Mouse (Mus musculus) CD4-positive, CD25-positive, alpha-beta regulatory T cell, adult 4 months (primary cell): ENCODE measurements around the gene Tnfrsf26. TPM values are rescaled to one million over a fixed set of nuclear protein-coding genes. Genes with fewer than 3 reads are reported as not detected.

ENCODE experiments used
- ATAC-seq: one replicate; pipeline ENCODE4 v1.8.0; 2017
- polyA plus RNA-seq, 2 experiments: library from polyadenylated mRNA; unstranded; fragments of 100-300 nt; shearing (Covaris generic); gene quantifications; one replicate each; pipeline ENCODE4 v1.2.1; 2017

Gene Tnfrsf26
- polyA plus RNA-seq, 2 experiments from 2014 or later = 111 to 143 TPM

- ATAC-seq = peak; percentile 99
These were observed 28.9 kb downstream of the Tnfrsf26 start, which contains the start of gene Cars for GRCm38 (mm10) chr7:143599428-143600230. Cars (minus strand) TSS chr7:143600090.

GRCm38 (mm10) chr7:143594865-143595264 is 33.7 kb downstream of the Tnfrsf26 start:
- no peak for ATAC-seq

GRCm38 (mm10) chr7:143592255-143592654 is 36.3 kb downstream of the Tnfrsf26 start:
- ATAC-seq = no peak

DNA sequence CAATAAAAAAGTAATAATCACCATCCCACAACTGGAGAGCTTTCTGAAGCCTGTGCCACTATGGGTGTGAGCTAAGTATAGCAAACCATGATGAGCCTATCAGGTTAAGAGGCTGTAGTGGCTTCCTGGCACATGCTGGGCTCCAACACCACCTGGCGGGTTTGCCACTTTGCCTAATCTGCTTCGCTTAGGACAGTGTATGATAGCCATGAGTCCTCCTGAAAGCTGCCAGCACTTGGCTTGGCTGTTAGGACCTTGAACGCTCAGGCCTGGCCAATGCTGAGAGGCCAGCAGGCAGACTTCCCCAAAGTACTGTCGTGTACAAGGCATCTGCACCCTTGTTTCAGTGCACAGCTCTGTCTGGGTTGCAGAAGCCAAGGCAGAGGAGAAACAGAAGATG is 40.5 kb downstream of the Tnfrsf26 start:
- no peak for ATAC-seq

- ATAC-seq = no peak
These were observed 40.9 kb downstream of the Tnfrsf26 start for GRCm38 (mm10) chr7:143587586-143587985.

- peak; percentile 90 for ATAC-seq
These were observed 44.6 kb downstream of the Tnfrsf26 start for GRCm38 (mm10) chr7:143583956-143584355.

DNA sequence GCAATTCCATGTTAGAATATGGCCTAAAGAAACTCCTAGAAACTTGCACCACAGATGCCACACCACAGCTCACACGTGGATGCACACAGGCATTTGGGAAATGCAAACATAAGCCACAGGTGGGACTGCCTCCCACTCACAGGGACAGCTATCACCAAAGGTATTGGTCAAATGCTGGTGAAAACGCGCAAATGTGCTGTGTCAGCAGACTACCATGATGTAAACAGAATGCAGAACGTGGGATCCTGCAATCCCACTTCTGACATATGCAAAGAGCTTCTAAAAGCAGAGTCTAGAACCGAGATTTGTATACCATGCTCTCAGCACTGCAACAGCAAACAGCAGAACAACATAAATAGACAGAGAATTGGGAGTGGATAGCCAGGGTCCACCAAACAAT is 45.5 kb downstream of the Tnfrsf26 start:
- no peak for ATAC-seq

DNA sequence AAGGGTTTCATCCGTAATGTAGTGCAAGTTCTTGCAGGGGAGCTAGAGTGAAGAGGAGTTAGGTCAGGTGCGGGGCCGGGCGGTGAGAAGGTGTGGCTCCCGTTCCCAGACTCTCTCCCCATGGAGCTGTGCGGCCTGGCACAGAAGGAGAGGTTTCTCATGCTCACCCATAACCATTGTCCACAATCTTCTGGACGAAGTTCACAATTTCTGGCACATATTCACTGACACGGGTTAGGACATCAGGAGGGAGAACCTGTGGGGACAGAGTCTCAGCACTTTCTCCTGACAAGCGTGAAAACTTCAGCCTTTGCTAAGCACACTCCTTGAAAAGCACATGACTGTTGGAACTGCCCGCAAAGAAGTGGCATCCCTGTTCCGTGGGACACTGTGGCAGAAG is 52.8 kb downstream of the Tnfrsf26 start:
- ATAC-seq = no peak

DNA sequence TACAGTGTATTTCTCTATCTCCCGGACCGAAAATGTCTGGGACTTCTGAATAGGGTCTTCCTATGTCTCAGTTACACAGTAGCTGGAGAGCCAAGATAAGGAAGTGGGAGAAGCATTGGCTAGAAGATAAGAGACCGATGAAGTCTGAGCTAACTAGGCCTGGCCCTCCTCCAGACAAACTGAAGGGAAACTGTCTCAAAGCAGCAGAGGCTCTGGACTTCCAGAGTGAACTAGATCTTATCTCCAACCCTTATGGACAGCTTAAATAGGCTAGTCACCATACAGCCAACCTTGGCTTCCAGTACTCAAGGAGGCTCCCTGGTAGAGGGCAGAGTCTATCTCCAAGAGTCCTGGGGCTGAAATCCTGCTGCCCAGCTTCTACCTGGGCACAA is 62.9 kb downstream of the Tnfrsf26 start:
- no peak for ATAC-seq

DNA sequence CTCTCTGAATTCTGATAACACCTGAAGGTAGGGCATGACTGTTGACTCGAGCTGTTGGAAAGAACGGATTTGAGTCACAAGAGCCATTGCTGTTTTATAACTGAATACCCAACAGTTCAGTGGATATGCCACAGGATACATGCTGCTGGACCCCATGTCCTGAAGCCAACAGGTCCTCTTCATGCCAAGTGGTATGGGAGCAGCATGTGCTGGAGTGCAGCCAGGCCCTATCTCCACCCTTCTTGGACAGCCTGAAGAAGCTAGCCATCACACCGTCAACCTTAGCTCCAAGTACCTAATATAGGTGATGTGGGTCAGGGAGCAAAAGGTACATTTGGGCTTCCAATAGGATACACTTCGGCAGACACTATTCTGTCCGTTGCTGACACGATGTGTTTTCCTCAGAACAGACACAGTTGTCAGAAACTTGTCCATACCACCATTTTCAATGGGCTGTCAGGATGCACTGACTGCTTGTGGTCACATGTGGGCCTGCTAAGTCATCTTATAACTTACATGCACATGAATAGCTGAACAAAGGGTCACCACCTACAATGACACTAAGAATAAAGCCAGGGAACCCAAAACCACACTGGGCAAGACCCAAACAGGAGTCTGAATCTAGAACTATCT is 63.4 kb downstream of the Tnfrsf26 start:
- no peak for ATAC-seq

GRCm38 (mm10) chr7:143563787-143564186 is 64.7 kb downstream of the Tnfrsf26 start:
- ATAC-seq = no peak

Other genes with a start within 250 kb of the Tnfrsf26 start
- 1 to 10 TPM in 1 of 2 experiments, under 1 TPM in 1; 0.87 to 1.3 TPM for gene Cdkn1c, start 167.7 kb downstream of the Tnfrsf26 start, polyA plus RNA-seq
- gene Slc22a18, start 155.0 kb downstream of the Tnfrsf26 start, polyA plus RNA-seq = not detected
- under 1 TPM in 1 of 2 experiments, not detected in 1; 0.58 TPM for gene Phlda2, start 125.6 kb downstream of the Tnfrsf26 start, polyA plus RNA-seq
- gene Nap1l4, start 79.6 kb downstream of the Tnfrsf26 start, polyA plus RNA-seq = 100 to 1,000 TPM; 288 to 395 TPM
- 10 to 100 TPM; 29.5 to 51.5 TPM for gene Cars, start 28.6 kb downstream of the Tnfrsf26 start, polyA plus RNA-seq
- gene Tnfrsf22, start 20.9 kb upstream of the Tnfrsf26 start, polyA plus RNA-seq = 10 to 100 TPM; 17.4 to 22.8 TPM
- gene Tnfrsf23, start 57.1 kb upstream of the Tnfrsf26 start, polyA plus RNA-seq = 1 to 10 TPM; 2.6 to 4.3 TPM
- gene Osbpl5, start 128.3 kb upstream of the Tnfrsf26 start, polyA plus RNA-seq = 10 to 100 TPM; 17.2 to 31.0 TPM
- not detected for gene Mrgprg, start 138.3 kb upstream of the Tnfrsf26 start, polyA plus RNA-seq
- gene Mrgpre, start 155.8 kb upstream of the Tnfrsf26 start, polyA plus RNA-seq = 10 to 100 TPM in 1 of 2 experiments, 1 to 10 TPM in 1; 5.7 to 11.7 TPM
- gene Nadsyn1, start 194.1 kb upstream of the Tnfrsf26 start, polyA plus RNA-seq = 10 to 100 TPM; 20.7 to 28.5 TPM
- 10 to 100 TPM; 47.4 to 52.1 TPM for gene Dhcr7, start 194.4 kb upstream of the Tnfrsf26 start, polyA plus RNA-seq
- gene Gm498, start 238.1 kb upstream of the Tnfrsf26 start, polyA plus RNA-seq = not detected